Mouse (Mus musculus): ENCODE data around the gene Olfm3. TPM values are rescaled to one million over a fixed set of nuclear protein-coding genes. Genes with fewer than 3 reads are reported as not detected.
A peak's percentile ranks its signal among the peaks of the same experiment; 100 is the strongest.

Olfm3 gene
- polyA plus RNA-seq, 1 experiment from 2014 or later, result 1.5 TPM

- H3K36me3 ChIP-seq (ENCODE audit: control insufficient read depth, insufficient read depth, low read length), result no peaks in the 10 kb centered on the region
- no peaks in the 10 kb centered on the region for H3K27me3 ChIP-seq (ENCODE audit: control insufficient read depth, insufficient read depth, low read length)
- H3K4me2 ChIP-seq, result no peak overlapping the region
- no peaks in the 10 kb centered on the region for H3K9me3 ChIP-seq (ENCODE audit: control insufficient read depth, low read length)
- ATAC-seq (ENCODE audit: low FRiP score) (no peak), DNase-seq (ENCODE audit: low spot score, missing footprints) (no peak)
- H3K4me3 ChIP-seq (ENCODE audit: low read depth, low read length), result no peak overlapping the region
- no peak overlapping the region for H3K9ac ChIP-seq (ENCODE audit: low read length)
- 81% methylated on average over 3 of the region's 3 CpGs for WGBS
- H3K27ac ChIP-seq (ENCODE audit: low read depth, low read length), result no peak overlapping the region
- H3K4me1 ChIP-seq (ENCODE audit: control insufficient read depth, insufficient read depth, low read length), result no peaks in the 10 kb centered on the region
These were observed 191.6 kb downstream of the Olfm3 start for GRCm38 (mm10) chr3:115095496-115095895.

- no peak overlapping the region for H3K4me3 ChIP-seq (ENCODE audit: low read depth, low read length)
- H3K27me3 ChIP-seq (ENCODE audit: control insufficient read depth, insufficient read depth, low read length), result no peaks in the 10 kb centered on the region
- no peaks in the 10 kb centered on the region for H3K36me3 ChIP-seq (ENCODE audit: control insufficient read depth, insufficient read depth, low read length)
- no peak for ATAC-seq (ENCODE audit: low FRiP score)
- no peaks in the 10 kb centered on the region for H3K9me3 ChIP-seq (ENCODE audit: control insufficient read depth, low read length)
- H3K27ac ChIP-seq (ENCODE audit: low read depth, low read length), result no peak overlapping the region
- no peak for DNase-seq (ENCODE audit: low spot score, missing footprints)
- WGBS, result 89% methylated on average over 1 of the region's 1 CpGs
- no peak overlapping the region for H3K9ac ChIP-seq (ENCODE audit: low read length)
- no peaks in the 10 kb centered on the region for H3K4me1 ChIP-seq (ENCODE audit: control insufficient read depth, insufficient read depth, low read length)
- H3K4me2 ChIP-seq, result no peak overlapping the region
These were observed 195.7 kb downstream of the Olfm3 start for GRCm38 (mm10) chr3:115099590-115099989.

- H3K4me2 ChIP-seq, result no peak overlapping the region
- H3K27ac ChIP-seq (ENCODE audit: low read depth, low read length), result no peak overlapping the region
- WGBS, result 73% methylated on average over 2 of the region's 2 CpGs
- H3K9ac ChIP-seq (ENCODE audit: low read length), result no peak overlapping the region
- no peak for DNase-seq (ENCODE audit: low spot score, missing footprints)
- no peaks in the 10 kb centered on the region for H3K36me3 ChIP-seq (ENCODE audit: control insufficient read depth, insufficient read depth, low read length)
- no peaks in the 10 kb centered on the region for H3K4me1 ChIP-seq (ENCODE audit: control insufficient read depth, insufficient read depth, low read length)
- peak; percentile 57 for ATAC-seq (ENCODE audit: low FRiP score)
- no peaks in the 10 kb centered on the region for H3K27me3 ChIP-seq (ENCODE audit: control insufficient read depth, insufficient read depth, low read length)
- no peak overlapping the region for H3K4me3 ChIP-seq (ENCODE audit: low read depth, low read length)
- no peaks in the 10 kb centered on the region for H3K9me3 ChIP-seq (ENCODE audit: control insufficient read depth, low read length)
These were observed 200.4 kb downstream of the Olfm3 start for GRCm38 (mm10) chr3:115104155-115104801.

GRCm38 (mm10) chr3:115104802-115105493 is 201.1 kb downstream of the Olfm3 start:
- no peaks in the 10 kb centered on the region for H3K27me3 ChIP-seq (ENCODE audit: control insufficient read depth, insufficient read depth, low read length)
- H3K4me2 ChIP-seq, result no peak overlapping the region
- no peak overlapping the region for H3K27ac ChIP-seq (ENCODE audit: low read depth, low read length)
- H3K9me3 ChIP-seq (ENCODE audit: control insufficient read depth, low read length), result no peaks in the 10 kb centered on the region
- 43% methylated on average over 8 of the region's 8 CpGs for WGBS
- peak; percentile 85 for DNase-seq (ENCODE audit: low spot score, missing footprints)
- no peaks in the 10 kb centered on the region for H3K36me3 ChIP-seq (ENCODE audit: control insufficient read depth, insufficient read depth, low read length)
- no peak overlapping the region for H3K4me3 ChIP-seq (ENCODE audit: low read depth, low read length)
- ATAC-seq (ENCODE audit: low FRiP score), result peak; percentile 73
- no peak overlapping the region for H3K9ac ChIP-seq (ENCODE audit: low read length)
- no peaks in the 10 kb centered on the region for H3K4me1 ChIP-seq (ENCODE audit: control insufficient read depth, insufficient read depth, low read length)

- H3K27ac ChIP-seq (ENCODE audit: low read depth, low read length), result no peak overlapping the region
- H3K4me3 ChIP-seq (ENCODE audit: low read depth, low read length), result no peak overlapping the region
- no peak overlapping the region for H3K4me2 ChIP-seq
- no peaks in the 10 kb centered on the region for H3K9me3 ChIP-seq (ENCODE audit: control insufficient read depth, low read length)
- no peaks in the 10 kb centered on the region for H3K27me3 ChIP-seq (ENCODE audit: control insufficient read depth, insufficient read depth, low read length)
- ATAC-seq (ENCODE audit: low FRiP score), result no peak
- DNase-seq (ENCODE audit: low spot score, missing footprints), result no peak
- no peak overlapping the region for H3K9ac ChIP-seq (ENCODE audit: low read length)
- 82% methylated on average over 2 of the region's 2 CpGs for WGBS
- H3K36me3 ChIP-seq (ENCODE audit: control insufficient read depth, insufficient read depth, low read length), result no peaks in the 10 kb centered on the region
- H3K4me1 ChIP-seq (ENCODE audit: control insufficient read depth, insufficient read depth, low read length), result no peaks in the 10 kb centered on the region
These were observed 241.8 kb downstream of the Olfm3 start for GRCm38 (mm10) chr3:115145722-115146121.

- H3K4me3 ChIP-seq (ENCODE audit: low read depth, low read length), result no peak overlapping the region
- no peaks in the 10 kb centered on the region for H3K4me1 ChIP-seq (ENCODE audit: control insufficient read depth, insufficient read depth, low read length)
- ATAC-seq (ENCODE audit: low FRiP score) (no peak), DNase-seq (ENCODE audit: low spot score, missing footprints) (no peak)
- 91% methylated on average over 2 of the region's 2 CpGs for WGBS
- no peaks in the 10 kb centered on the region for H3K36me3 ChIP-seq (ENCODE audit: control insufficient read depth, insufficient read depth, low read length)
- H3K27me3 ChIP-seq (ENCODE audit: control insufficient read depth, insufficient read depth, low read length), result no peaks in the 10 kb centered on the region
- H3K9me3 ChIP-seq (ENCODE audit: control insufficient read depth, low read length), result no peaks in the 10 kb centered on the region
- H3K9ac ChIP-seq (ENCODE audit: low read length), result no peak overlapping the region
- no peak overlapping the region for H3K4me2 ChIP-seq
- no peak overlapping the region for H3K27ac ChIP-seq (ENCODE audit: low read depth, low read length)
These were observed 242.4 kb downstream of the Olfm3 start for GRCm38 (mm10) chr3:115146244-115146643.

- DNase-seq (ENCODE audit: low spot score, missing footprints) (no peak), ATAC-seq (ENCODE audit: low FRiP score) (no peak)
- Histone ChIP-seq H3K27me3 (ENCODE audit: control insufficient read depth, insufficient read depth, low read length) (no peaks in the 10 kb centered on the region), H3K4me3 (ENCODE audit: low read depth, low read length) (no peak overlapping the region), H3K4me1 (ENCODE audit: control insufficient read depth, insufficient read depth, low read length) (no peaks in the 10 kb centered on the region), H3K9me3 (ENCODE audit: control insufficient read depth, low read length) (no peaks in the 10 kb centered on the region), H3K27ac (ENCODE audit: low read depth, low read length) (no peak overlapping the region), H3K9ac (ENCODE audit: low read length) (no peak overlapping the region), H3K4me2 (no peak overlapping the region), H3K36me3 (ENCODE audit: control insufficient read depth, insufficient read depth, low read length) (no peaks in the 10 kb centered on the region)
- WGBS, result 89% methylated on average over 3 of the region's 3 CpGs
These were observed 255.1 kb downstream of the Olfm3 start for GRCm38 (mm10) chr3:115158903-115159473.

GRCm38 (mm10) chr3:115174625-115175024 is 270.7 kb downstream of the Olfm3 start:
- Histone ChIP-seq H3K4me3 (ENCODE audit: low read depth, low read length) (no peak overlapping the region), H3K9ac (ENCODE audit: low read length) (no peak overlapping the region), H3K4me2 (no peak overlapping the region), H3K27me3 (ENCODE audit: control insufficient read depth, insufficient read depth, low read length) (no peaks in the 10 kb centered on the region), H3K36me3 (ENCODE audit: control insufficient read depth, insufficient read depth, low read length) (no peaks in the 10 kb centered on the region), H3K27ac (ENCODE audit: low read depth, low read length) (no peak overlapping the region), H3K4me1 (ENCODE audit: control insufficient read depth, insufficient read depth, low read length) (no peaks in the 10 kb centered on the region), H3K9me3 (ENCODE audit: control insufficient read depth, low read length) (no peaks in the 10 kb centered on the region)
- WGBS, result 81% methylated on average over 7 of the region's 7 CpGs
- ATAC-seq (ENCODE audit: low FRiP score) (no peak), DNase-seq (ENCODE audit: low spot score, missing footprints) (no peak)

All from midbrain, embryonic 11.5 days (tissue).